Mouse (Mus musculus): Measurements from ENCODE around the gene Slc25a38. TPM values are rescaled to one million over a fixed set of nuclear protein-coding genes. Genes with fewer than 3 reads are reported as not detected.

Slc25a38 gene
- 33.7 and 38.1 TPM in 2 replicates for polyA plus RNA-seq (2014; fragmentation: Nextera tagmentation; extraction: Ambion mirVana)

- DNase-seq (ENCODE audit: low spot score): peak; percentile 97
- Histone ChIP-seq H3K27ac (ENCODE audit: low read depth, low read length) (peak within 1 kb of the TSS; percentile 90), H3K4me1 (replicated peaks; ENCODE audit: control insufficient read depth, insufficient read depth, low read length) (no peaks in the 10 kb centered on the region), H3K4me3 (ENCODE audit: low read depth, low read length) (peak within 1 kb of the TSS; percentile 70), H3K9me3 (ENCODE audit: control insufficient read depth, low read length) (no peaks in the 10 kb centered on the region), H3K36me3 (ENCODE audit: control insufficient read depth, insufficient read depth, low read length) (no peaks in the 10 kb centered on the region), H3K4me2 (ENCODE audit: low read depth, low read length, severe bottlenecking) (peak within 1 kb of the TSS; percentile 62), H3K9ac (ENCODE audit: low read length) (peak within 1 kb of the TSS; percentile 65), H3K27me3 (ENCODE audit: control insufficient read depth, insufficient read depth, low read length) (no peaks in the 10 kb centered on the region)
- 2% methylated on average over 62 of the region's 62 CpGs for WGBS
- ATAC-seq (replicated peaks; ENCODE audit: low FRiP score): peak; percentile 98
Observed at GRCm38 (mm10) chr9:120110211-120111018, at the start of gene Slc25a38. TSS of gene Slc25a38 (plus strand) at chr9:120110374.

- H3K27ac ChIP-seq (ENCODE audit: low read depth, low read length): no peak overlapping the region
- ATAC-seq (replicated peaks; ENCODE audit: low FRiP score) (no peak), DNase-seq (ENCODE audit: low spot score) (no peak)
- no peaks in the 10 kb centered on the region for H3K27me3 ChIP-seq (ENCODE audit: control insufficient read depth, insufficient read depth, low read length)
- no peak overlapping the region for H3K4me2 ChIP-seq (ENCODE audit: low read depth, low read length, severe bottlenecking)
- no peaks in the 10 kb centered on the region for H3K36me3 ChIP-seq (ENCODE audit: control insufficient read depth, insufficient read depth, low read length)
- no peaks in the 10 kb centered on the region for H3K4me1 ChIP-seq (replicated peaks; ENCODE audit: control insufficient read depth, insufficient read depth, low read length)
- H3K9ac ChIP-seq (ENCODE audit: low read length): no peak overlapping the region
- no peaks in the 10 kb centered on the region for H3K9me3 ChIP-seq (ENCODE audit: control insufficient read depth, low read length)
- WGBS: 80% methylated on average over 4 of the region's 4 CpGs
- H3K4me3 ChIP-seq (ENCODE audit: low read depth, low read length): no peak overlapping the region
Observed at GRCm38 (mm10) chr9:120064317-120064716, 45.9 kb upstream of the Slc25a38 start.

- Histone ChIP-seq H3K4me3 (ENCODE audit: low read depth, low read length) (no peak overlapping the region), H3K27ac (ENCODE audit: low read depth, low read length) (no peak overlapping the region), H3K4me2 (ENCODE audit: low read depth, low read length, severe bottlenecking) (no peak overlapping the region), H3K36me3 (ENCODE audit: control insufficient read depth, insufficient read depth, low read length) (no peaks in the 10 kb centered on the region), H3K27me3 (ENCODE audit: control insufficient read depth, insufficient read depth, low read length) (no peaks in the 10 kb centered on the region), H3K4me1 (replicated peaks; ENCODE audit: control insufficient read depth, insufficient read depth, low read length) (no peaks in the 10 kb centered on the region), H3K9ac (ENCODE audit: low read length) (no peak overlapping the region), H3K9me3 (ENCODE audit: control insufficient read depth, low read length) (no peaks in the 10 kb centered on the region)
- WGBS: 91% methylated on average over 2 of the region's 2 CpGs
- no peak for ATAC-seq (replicated peaks; ENCODE audit: low FRiP score)
- DNase-seq (ENCODE audit: low spot score): no peak
Observed at GRCm38 (mm10) chr9:120067609-120068008, 42.6 kb upstream of the Slc25a38 start.

GRCm38 (mm10) chr9:120068047-120068446 lies 42.1 kb upstream of the Slc25a38 start:
- Histone ChIP-seq H3K27ac (ENCODE audit: low read depth, low read length) (no peak overlapping the region), H3K9me3 (ENCODE audit: control insufficient read depth, low read length) (no peaks in the 10 kb centered on the region), H3K27me3 (ENCODE audit: control insufficient read depth, insufficient read depth, low read length) (no peaks in the 10 kb centered on the region), H3K36me3 (ENCODE audit: control insufficient read depth, insufficient read depth, low read length) (no peaks in the 10 kb centered on the region), H3K9ac (ENCODE audit: low read length) (no peak overlapping the region), H3K4me2 (ENCODE audit: low read depth, low read length, severe bottlenecking) (no peak overlapping the region), H3K4me1 (replicated peaks; ENCODE audit: control insufficient read depth, insufficient read depth, low read length) (no peaks in the 10 kb centered on the region), H3K4me3 (ENCODE audit: low read depth, low read length) (no peak overlapping the region)
- DNase-seq (ENCODE audit: low spot score) (no peak), ATAC-seq (replicated peaks; ENCODE audit: low FRiP score) (no peak)
- 69% methylated on average over 10 of the region's 10 CpGs for whole genome bisulfite sequencing

GRCm38 (mm10) chr9:120069779-120070178 lies 40.4 kb upstream of the Slc25a38 start, which contains the start of gene Cx3cr1:
TSS of gene Cx3cr1 (minus strand) at chr9:120069879.
- Histone ChIP-seq H3K4me3 (ENCODE audit: low read depth, low read length) (no peak within 1 kb of the TSS), H3K4me1 (replicated peaks; ENCODE audit: control insufficient read depth, insufficient read depth, low read length) (no peaks in the 10 kb centered on the region), H3K9me3 (ENCODE audit: control insufficient read depth, low read length) (no peaks in the 10 kb centered on the region), H3K36me3 (ENCODE audit: control insufficient read depth, insufficient read depth, low read length) (no peaks in the 10 kb centered on the region), H3K27me3 (ENCODE audit: control insufficient read depth, insufficient read depth, low read length) (no peaks in the 10 kb centered on the region), H3K4me2 (ENCODE audit: low read depth, low read length, severe bottlenecking) (no peak within 1 kb of the TSS), H3K9ac (ENCODE audit: low read length) (no peak within 1 kb of the TSS), H3K27ac (ENCODE audit: low read depth, low read length) (no peak within 1 kb of the TSS)
- DNase-seq (ENCODE audit: low spot score) (no peak), ATAC-seq (replicated peaks; ENCODE audit: low FRiP score) (no peak)
- WGBS: 88% methylated on average over 11 of the region's 11 CpGs

- H3K27ac ChIP-seq (ENCODE audit: low read depth, low read length): no peak overlapping the region
- no peaks in the 10 kb centered on the region for H3K27me3 ChIP-seq (ENCODE audit: control insufficient read depth, insufficient read depth, low read length)
- ATAC-seq (replicated peaks; ENCODE audit: low FRiP score) (no peak), DNase-seq (ENCODE audit: low spot score) (no peak)
- H3K9ac ChIP-seq (ENCODE audit: low read length): no peak overlapping the region
- H3K4me3 ChIP-seq (ENCODE audit: low read depth, low read length): no peak overlapping the region
- no peaks in the 10 kb centered on the region for H3K4me1 ChIP-seq (replicated peaks; ENCODE audit: control insufficient read depth, insufficient read depth, low read length)
- WGBS: 83% methylated on average over 2 of the region's 2 CpGs
- no peaks in the 10 kb centered on the region for H3K9me3 ChIP-seq (ENCODE audit: control insufficient read depth, low read length)
- H3K4me2 ChIP-seq (ENCODE audit: low read depth, low read length, severe bottlenecking): no peak overlapping the region
- no peaks in the 10 kb centered on the region for H3K36me3 ChIP-seq (ENCODE audit: control insufficient read depth, insufficient read depth, low read length)
Observed at GRCm38 (mm10) chr9:120071251-120071650, 38.9 kb upstream of the Slc25a38 start.

- Histone ChIP-seq H3K36me3 (ENCODE audit: control insufficient read depth, insufficient read depth, low read length) (no peaks in the 10 kb centered on the region), H3K27ac (ENCODE audit: low read depth, low read length) (no peak overlapping the region), H3K4me2 (ENCODE audit: low read depth, low read length, severe bottlenecking) (no peak overlapping the region), H3K9ac (ENCODE audit: low read length) (no peak overlapping the region), H3K4me3 (ENCODE audit: low read depth, low read length) (no peak overlapping the region), H3K9me3 (ENCODE audit: control insufficient read depth, low read length) (no peaks in the 10 kb centered on the region), H3K27me3 (ENCODE audit: control insufficient read depth, insufficient read depth, low read length) (no peaks in the 10 kb centered on the region), H3K4me1 (replicated peaks; ENCODE audit: control insufficient read depth, insufficient read depth, low read length) (no peaks in the 10 kb centered on the region)
- DNase-seq (ENCODE audit: low spot score) (peak; percentile 88), ATAC-seq (replicated peaks; ENCODE audit: low FRiP score) (peak; percentile 55)
- WGBS: 34% methylated on average over 3 of the region's 3 CpGs
Observed at GRCm38 (mm10) chr9:120073169-120073568, 37.0 kb upstream of the Slc25a38 start.

GRCm38 (mm10) chr9:120074516-120074915 lies 35.7 kb upstream of the Slc25a38 start:
- H3K9ac ChIP-seq (ENCODE audit: low read length): no peak overlapping the region
- no peak for DNase-seq (ENCODE audit: low spot score)
- H3K36me3 ChIP-seq (ENCODE audit: control insufficient read depth, insufficient read depth, low read length): no peaks in the 10 kb centered on the region
- no peaks in the 10 kb centered on the region for H3K27me3 ChIP-seq (ENCODE audit: control insufficient read depth, insufficient read depth, low read length)
- 92% methylated on average over 7 of the region's 7 CpGs for WGBS
- no peak overlapping the region for H3K27ac ChIP-seq (ENCODE audit: low read depth, low read length)
- H3K9me3 ChIP-seq (ENCODE audit: control insufficient read depth, low read length): no peaks in the 10 kb centered on the region
- H3K4me2 ChIP-seq (ENCODE audit: low read depth, low read length, severe bottlenecking): no peak overlapping the region
- no peaks in the 10 kb centered on the region for H3K4me1 ChIP-seq (replicated peaks; ENCODE audit: control insufficient read depth, insufficient read depth, low read length)
- no peak for ATAC-seq (replicated peaks; ENCODE audit: low FRiP score)
- H3K4me3 ChIP-seq (ENCODE audit: low read depth, low read length): no peak overlapping the region

GRCm38 (mm10) chr9:120078241-120078640 lies 31.9 kb upstream of the Slc25a38 start:
- WGBS: 82% methylated on average over 3 of the region's 3 CpGs
- Histone ChIP-seq H3K27me3 (ENCODE audit: control insufficient read depth, insufficient read depth, low read length) (no peaks in the 10 kb centered on the region), H3K9ac (ENCODE audit: low read length) (no peak overlapping the region), H3K36me3 (ENCODE audit: control insufficient read depth, insufficient read depth, low read length) (no peaks in the 10 kb centered on the region), H3K9me3 (ENCODE audit: control insufficient read depth, low read length) (no peaks in the 10 kb centered on the region), H3K27ac (ENCODE audit: low read depth, low read length) (no peak overlapping the region), H3K4me2 (ENCODE audit: low read depth, low read length, severe bottlenecking) (no peak overlapping the region), H3K4me1 (replicated peaks; ENCODE audit: control insufficient read depth, insufficient read depth, low read length) (no peaks in the 10 kb centered on the region), H3K4me3 (ENCODE audit: low read depth, low read length) (no peak overlapping the region)
- ATAC-seq (replicated peaks; ENCODE audit: low FRiP score): no peak
- no peak for DNase-seq (ENCODE audit: low spot score)
